ENCODE assay signal across 23 mouse cellular contexts in the genomic region with DNA sequence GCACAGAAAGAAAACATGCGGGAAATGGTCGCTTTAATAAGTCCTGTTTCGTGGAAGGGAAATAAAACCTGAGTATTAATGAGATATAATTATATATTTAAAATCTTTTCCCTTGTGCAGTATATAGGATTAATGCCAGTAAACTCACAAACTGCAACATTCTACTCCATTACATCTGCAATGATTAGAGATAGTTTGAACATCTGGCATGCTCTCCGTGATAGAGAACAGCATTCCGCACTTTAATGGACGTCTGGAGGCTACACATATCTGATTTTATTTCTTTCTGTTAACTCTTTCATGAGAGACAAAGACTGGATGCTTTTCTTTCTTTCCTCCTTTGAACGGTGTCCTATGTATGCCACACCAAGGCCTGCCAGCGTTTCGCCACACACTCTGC.
DNase-seq lines count a peak whose midpoint lies in the region; ATAC-seq and TF ChIP-seq lines count a peak whose summit lies in the region.
"Had no signal": no experiment of that assay in that cellular context is flagged by ENCODE, and none has a peak within 500 bp of the region (broad histone marks: within the 10 kb centered on the region; RNA-seq: fewer than 3 reads in every experiment).

No protein-coding gene starts in this region.

- peaks cover 5% of the 10 kb centered on the region; the same call in 1 of the 2 replicates for H3K27me3 ChIP-seq in limb, embryonic 12.5 days
- peaks cover 13% of the 10 kb centered on the region; the same call in 1 of the 2 replicates for H3K27me3 ChIP-seq in limb, embryonic 10.5 days (ENCODE audit: low read depth, poor library complexity, severe bottlenecking)
- no peaks in the 10 kb centered on the region; the same call in 1 of the 2 replicates for H3K27me3 ChIP-seq in limb, embryonic 13.5 days
- no peaks in the 10 kb centered on the region for H3K27me3 ChIP-seq in limb, embryonic 14.5 days (ENCODE audit: control insufficient read depth, insufficient read depth, low read length)
- no peaks in the 10 kb centered on the region for H3K27me3 ChIP-seq in neural tube, embryonic 14.5 days (ENCODE audit: control insufficient read depth, insufficient read depth, low read length)
- H3K27me3 ChIP-seq in intestine, embryonic 16.5 days (replicated peaks; ENCODE audit: control insufficient read depth, insufficient read depth, low read length) = no peaks in the 10 kb centered on the region
- H3K27me3 ChIP-seq: embryonic facial prominence, embryonic 12.5 days had no signal

- WGBS in limb, embryonic 12.5 days = 48% methylated on average over 9 of the region's 9 CpGs
- 73% methylated on average over 9 of the region's 9 CpGs for WGBS in limb, embryonic 10.5 days
- 30% methylated on average over 9 of the region's 9 CpGs for WGBS in limb, embryonic 13.5 days
- 29% methylated on average over 9 of the region's 9 CpGs for WGBS in limb, embryonic 14.5 days
- WGBS in neural tube, embryonic 14.5 days = 44% methylated on average over 9 of the region's 9 CpGs
- 59% methylated on average over 9 of the region's 9 CpGs for WGBS in intestine, embryonic 16.5 days

- ATAC-seq in limb, embryonic 12.5 days (ENCODE audit: insufficient number of reproducible peaks, insufficient read depth, low FRiP score, low TSS enrichment, low read depth) = no peak
- ATAC-seq in limb, embryonic 13.5 days (ENCODE audit: low FRiP score, low read depth) = no peak
- ATAC-seq in limb, embryonic 14.5 days (ENCODE audit: low FRiP score, low read depth) = peak; percentile 70; the same call in 1 of the 2 replicates
- peak; percentile 75 for ATAC-seq in neural tube, embryonic 14.5 days (ENCODE audit: low read depth)
- no peak for ATAC-seq in intestine, embryonic 16.5 days
- ATAC-seq: forebrain, embryonic 14.5 days; forebrain, embryonic 16.5 days had no signal

- H3K4me2 ChIP-seq in limb, embryonic 12.5 days = no peak overlapping the region
- no peak overlapping the region; the same call in 1 of the 2 replicates for H3K4me2 ChIP-seq in limb, embryonic 13.5 days (replicated peaks)
- H3K4me2 ChIP-seq in limb, embryonic 14.5 days (replicated peaks; ENCODE audit: low read depth, low read length, severe bottlenecking) = no peak overlapping the region
- H3K4me2 ChIP-seq in neural tube, embryonic 14.5 days (ENCODE audit: low read depth, low read length) = no peak overlapping the region
- H3K4me2 ChIP-seq in intestine, embryonic 16.5 days (ENCODE audit: low read depth, low read length) = no peak overlapping the region
- H3K4me2 ChIP-seq: embryonic facial prominence, embryonic 12.5 days; embryonic facial prominence, embryonic 15.5 days; forebrain, embryonic 12.5 days had no signal

- 0 out of 2 replicates have a peak overlapping the region, but pooled peaks have one; percentile 35 for H3K27ac ChIP-seq in limb, embryonic 12.5 days
- H3K27ac ChIP-seq in limb, embryonic 10.5 days = no peak overlapping the region
- peak overlapping the region; percentile 48; the same call in 1 of the 2 replicates for H3K27ac ChIP-seq in limb, embryonic 13.5 days
- no peak overlapping the region for H3K27ac ChIP-seq in limb, embryonic 14.5 days (replicated peaks; ENCODE audit: low read depth, low read length)
- H3K27ac ChIP-seq in neural tube, embryonic 14.5 days (ENCODE audit: low read depth, low read length) = no peak overlapping the region
- H3K27ac ChIP-seq in intestine, embryonic 16.5 days (ENCODE audit: low read length) = no peak overlapping the region
- H3K27ac ChIP-seq: embryonic facial prominence, embryonic 12.5 days; embryonic facial prominence, embryonic 15.5 days; forebrain, embryonic 10.5 days; forebrain, embryonic 12.5 days had no signal

- H3K4me1 ChIP-seq in limb, embryonic 12.5 days (replicated peaks) = peaks cover 31% of the 10 kb centered on the region
- peaks cover 38% of the 10 kb centered on the region for H3K4me1 ChIP-seq in limb, embryonic 10.5 days
- peaks cover 49% of the 10 kb centered on the region for H3K4me1 ChIP-seq in limb, embryonic 13.5 days
- peaks cover 34% of the 10 kb centered on the region for H3K4me1 ChIP-seq in limb, embryonic 14.5 days (ENCODE audit: control insufficient read depth, insufficient read depth, low read length)
- H3K4me1 ChIP-seq in neural tube, embryonic 14.5 days (ENCODE audit: control insufficient read depth, insufficient read depth, low read length) = peaks cover 19% of the 10 kb centered on the region
- peaks cover 4% of the 10 kb centered on the region; the same call in 1 of the 2 replicates for H3K4me1 ChIP-seq in intestine, embryonic 16.5 days (ENCODE audit: control insufficient read depth, insufficient read depth, low read length)

- no peak for TF ChIP-seq POLR2A in limb, embryonic 14.5 days (IDR thresholded peaks at IDR 0.05; ENCODE audit: borderline replicate concordance, extremely low read depth, insufficient read depth, insufficient read length)

- no peaks in the 10 kb centered on the region for H3K36me3 ChIP-seq in limb, embryonic 12.5 days
- no peaks in the 10 kb centered on the region for H3K36me3 ChIP-seq in limb, embryonic 10.5 days
- H3K36me3 ChIP-seq in limb, embryonic 13.5 days = no peaks in the 10 kb centered on the region
- no peaks in the 10 kb centered on the region for H3K36me3 ChIP-seq in limb, embryonic 14.5 days (ENCODE audit: control insufficient read depth, insufficient read depth, low read length)
- no peaks in the 10 kb centered on the region for H3K36me3 ChIP-seq in neural tube, embryonic 14.5 days (ENCODE audit: control insufficient read depth, insufficient read depth, low read length)
- H3K36me3 ChIP-seq in intestine, embryonic 16.5 days (ENCODE audit: control insufficient read depth, insufficient read depth, low read length) = no peaks in the 10 kb centered on the region
- H3K36me3 ChIP-seq: embryonic facial prominence, embryonic 12.5 days; embryonic facial prominence, embryonic 15.5 days; forebrain, embryonic 10.5 days; forebrain, embryonic 12.5 days had no signal

- no peaks in the 10 kb centered on the region for H3K9me3 ChIP-seq in limb, embryonic 12.5 days
- H3K9me3 ChIP-seq in limb, embryonic 10.5 days (replicated peaks) = no peaks in the 10 kb centered on the region
- H3K9me3 ChIP-seq in limb, embryonic 13.5 days = no peaks in the 10 kb centered on the region
- no peaks in the 10 kb centered on the region for H3K9me3 ChIP-seq in limb, embryonic 14.5 days (ENCODE audit: control insufficient read depth, low read length)
- no peaks in the 10 kb centered on the region for H3K9me3 ChIP-seq in neural tube, embryonic 14.5 days (ENCODE audit: control insufficient read depth, low read length)
- no peaks in the 10 kb centered on the region for H3K9me3 ChIP-seq in intestine, embryonic 16.5 days (ENCODE audit: control insufficient read depth, low read length)
- H3K9me3 ChIP-seq: embryonic facial prominence, embryonic 12.5 days; embryonic facial prominence, embryonic 15.5 days; forebrain, embryonic 10.5 days; forebrain, embryonic 12.5 days had no signal

- no peak overlapping the region for H3K4me3 ChIP-seq in limb, embryonic 12.5 days (replicated peaks)
- H3K4me3 ChIP-seq in limb, embryonic 10.5 days = no peak overlapping the region
- H3K4me3 ChIP-seq in limb, embryonic 13.5 days = no peak overlapping the region
- no peak overlapping the region for H3K4me3 ChIP-seq in limb, embryonic 14.5 days (replicated peaks; ENCODE audit: low read length)
- H3K4me3 ChIP-seq in neural tube, embryonic 14.5 days (ENCODE audit: low read depth, low read length) = no peak overlapping the region
- no peak overlapping the region for H3K4me3 ChIP-seq in intestine, embryonic 16.5 days (ENCODE audit: low read length)
- H3K4me3 ChIP-seq: embryonic facial prominence, embryonic 12.5 days; embryonic facial prominence, embryonic 15.5 days; erythroblast, embryonic 14.5 days; forebrain, embryonic 10.5 days; forebrain, embryonic 12.5 days had no signal

- H3K9ac ChIP-seq in limb, embryonic 12.5 days (replicated peaks) = no peak overlapping the region
- H3K9ac ChIP-seq in limb, embryonic 13.5 days = no peak overlapping the region
- H3K9ac ChIP-seq in limb, embryonic 14.5 days (ENCODE audit: low read depth, low read length, severe bottlenecking) = no peak overlapping the region
- H3K9ac ChIP-seq in neural tube, embryonic 14.5 days (replicated peaks; ENCODE audit: low read depth, low read length) = no peak overlapping the region
- H3K9ac ChIP-seq in intestine, embryonic 16.5 days (ENCODE audit: low read depth, low read length) = no peak overlapping the region
- H3K9ac ChIP-seq: embryonic facial prominence, embryonic 12.5 days; embryonic facial prominence, embryonic 15.5 days; forebrain, embryonic 12.5 days had no signal

- no peak for DNase-seq in limb, embryonic 10.5 days (ENCODE audit: low spot score)
- peak; percentile 62 for DNase-seq in limb, embryonic 14.5 days (ENCODE audit: low spot score)
- DNase-seq in adrenal gland, postnatal 36 days = no peak
- no peak for DNase-seq in right cerebral cortex, postnatal 14 days
- DNase-seq: adrenal gland, adult 2 months; adrenal gland, postnatal 10 days; adrenal gland, postnatal 25 days; cerebellum, adult 11-12 months; cerebellum, adult 2 months; cerebellum, adult 9-11 months; cerebellum, postnatal 36 days; embryo, embryonic 11 days had no signal

Comparison
In these comparisons a context has a peak if more than half of its experiments do, and no peak if none do; other contexts are left out.
1. ATAC-seq: peak in limb, embryonic 14.5 days (single experiment) and neural tube, embryonic 14.5 days (single experiment); none in limb, embryonic 12.5 days (single experiment), limb, embryonic 13.5 days (single experiment) and intestine, embryonic 16.5 days (single experiment).
2. H3K27ac ChIP-seq: peak in limb, embryonic 12.5 days (single experiment) and limb, embryonic 13.5 days (single experiment); none in limb, embryonic 10.5 days (single experiment), limb, embryonic 14.5 days (single experiment), neural tube, embryonic 14.5 days (single experiment) and intestine, embryonic 16.5 days (single experiment).